ENCODE assay signal across 19 mouse cellular contexts in genomic region chr17:17631985-17632384, GRCm38 (mm10).
"Had no signal": no experiment of that assay in that cellular context is flagged by ENCODE, and none has a peak within 500 bp of the region (broad histone marks: within the 10 kb centered on the region; RNA-seq: fewer than 3 reads in every experiment).

No protein-coding gene starts in this region.

- H3K4me3 ChIP-seq: midbrain, embryonic 10.5 days; midbrain, embryonic 12.5 days; midbrain, embryonic 15.5 days; myocyte; neural tube, embryonic 13.5 days; neural tube, embryonic 15.5 days; stomach, embryonic 15.5 days had no signal

- H3K9me3 ChIP-seq: midbrain, embryonic 12.5 days; midbrain, embryonic 15.5 days; neural tube, embryonic 15.5 days; stomach, embryonic 15.5 days had no signal

- H3K4me2 ChIP-seq: lung, embryonic 14.5 days; midbrain, embryonic 12.5 days; midbrain, embryonic 15.5 days; neural tube, embryonic 13.5 days; neural tube, embryonic 15.5 days; stomach, embryonic 15.5 days had no signal

- H3K36me3 ChIP-seq: midbrain, embryonic 10.5 days; midbrain, embryonic 12.5 days; midbrain, embryonic 15.5 days; neural tube, embryonic 13.5 days; neural tube, embryonic 15.5 days; stomach, embryonic 15.5 days had no signal

- ATAC-seq: midbrain, embryonic 15.5 days had no signal

- H3K4me1 ChIP-seq: midbrain, embryonic 10.5 days; midbrain, embryonic 12.5 days; midbrain, embryonic 15.5 days; neural tube, embryonic 13.5 days; neural tube, embryonic 15.5 days; stomach, embryonic 15.5 days had no signal

- DNase-seq: lung, adult 18-20 months; lung, embryonic 14.5 days; lung, postnatal 10 days; lung, postnatal 4 days; retina, postnatal 1 day; right cerebral cortex, adult 18-20 months; right cerebral cortex, postnatal 25 days; right cerebral cortex, postnatal 4 days; thymus, adult 2 months; thymus, postnatal 25 days; thymus, postnatal 4 days had no signal

- H3K27me3 ChIP-seq: midbrain, embryonic 12.5 days; midbrain, embryonic 15.5 days; neural tube, embryonic 13.5 days; neural tube, embryonic 15.5 days; stomach, embryonic 15.5 days had no signal

- H3K9ac ChIP-seq: lung, embryonic 14.5 days; midbrain, embryonic 12.5 days; midbrain, embryonic 15.5 days; neural tube, embryonic 13.5 days; neural tube, embryonic 15.5 days; stomach, embryonic 15.5 days had no signal

- H3K27ac ChIP-seq: midbrain, embryonic 10.5 days; midbrain, embryonic 12.5 days; midbrain, embryonic 15.5 days; neural tube, embryonic 13.5 days; neural tube, embryonic 15.5 days; stomach, embryonic 15.5 days; stomach, postnatal 0 days had no signal
